Mouse (Mus musculus) cerebellum, postnatal 36 days (tissue): Measurements from ENCODE around the gene Igfbp2.

Experiments
- DNase-seq, 2 experiments: peaks; one replicate each; pipeline ENCODE4 v3.0.0; 2021 to 2022; ENCODE audit warnings: mixed read lengths in 2 of 2

Gene Igfbp2

DNA sequence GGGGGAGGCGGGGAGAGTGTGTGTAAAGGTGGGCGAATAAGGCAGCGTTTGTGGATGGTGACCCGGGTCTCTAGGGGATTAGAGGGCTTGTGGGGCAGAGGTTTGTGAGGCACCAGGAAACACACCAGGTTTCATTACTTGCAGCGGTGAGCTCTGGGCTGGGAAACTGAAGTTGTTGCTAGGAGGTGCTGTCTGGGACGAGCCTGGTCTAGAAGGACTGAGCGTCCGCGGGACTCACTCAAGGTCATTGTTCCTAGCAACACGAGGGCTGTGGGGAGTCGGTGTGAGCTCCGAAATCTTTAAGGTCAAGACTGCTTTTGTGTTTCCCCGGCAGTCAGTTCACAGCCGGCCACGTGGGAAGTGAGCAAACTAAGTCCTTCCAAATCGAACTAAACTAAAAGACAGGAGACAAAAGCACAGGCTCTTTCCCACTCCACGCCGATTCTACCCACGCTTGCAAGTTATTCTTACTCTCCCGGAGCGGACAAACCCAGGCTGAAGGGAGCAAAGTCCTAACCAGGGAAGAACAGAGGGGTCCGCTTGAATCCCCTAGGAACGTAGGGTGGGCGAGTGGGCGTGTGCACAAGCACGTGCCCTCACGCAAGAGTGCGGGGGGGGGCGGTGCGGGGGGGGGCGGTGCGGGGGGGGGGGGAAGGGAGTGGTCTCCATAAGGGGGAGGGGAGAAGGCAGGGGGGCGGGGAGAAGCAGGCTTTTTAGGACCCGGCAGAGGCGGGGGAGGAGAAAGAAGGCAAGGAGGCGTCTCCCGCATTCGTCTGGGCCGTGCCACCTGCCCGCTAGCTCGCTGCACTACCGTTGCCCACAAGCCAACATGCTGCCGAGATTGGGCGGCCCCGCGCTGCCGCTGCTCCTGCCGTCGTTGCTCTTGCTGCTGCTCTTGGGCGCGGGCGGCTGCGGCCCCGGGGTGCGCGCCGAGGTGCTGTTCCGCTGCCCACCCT, at the start of gene Igfbp2:
TSS of gene Igfbp2 (plus strand) at position 753 of the 956 bp plus-strand sequence.
- peak; percentile 23 to 42 for DNase-seq

DNA sequence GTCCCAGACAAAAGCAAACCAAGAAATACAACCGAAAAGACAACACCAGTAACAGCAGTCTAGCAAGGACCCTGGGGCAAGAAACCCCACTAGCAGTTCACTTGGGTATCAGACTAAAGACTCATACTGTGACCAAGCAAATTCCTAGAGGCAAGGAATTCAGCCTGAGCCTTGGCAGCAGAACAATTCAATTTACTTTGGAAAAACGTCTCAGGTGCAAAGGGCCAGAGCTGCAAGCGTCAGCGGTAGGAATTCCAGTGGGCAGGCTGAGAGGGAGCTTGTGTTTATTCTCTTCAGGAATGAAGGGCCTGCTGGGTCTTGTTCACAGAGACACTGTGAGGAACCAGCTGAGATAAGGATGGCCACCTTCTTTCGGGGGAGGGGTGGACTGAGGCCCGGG, 45.5 kb upstream of the Igfbp2 start:
- no peak for DNase-seq

DNA sequence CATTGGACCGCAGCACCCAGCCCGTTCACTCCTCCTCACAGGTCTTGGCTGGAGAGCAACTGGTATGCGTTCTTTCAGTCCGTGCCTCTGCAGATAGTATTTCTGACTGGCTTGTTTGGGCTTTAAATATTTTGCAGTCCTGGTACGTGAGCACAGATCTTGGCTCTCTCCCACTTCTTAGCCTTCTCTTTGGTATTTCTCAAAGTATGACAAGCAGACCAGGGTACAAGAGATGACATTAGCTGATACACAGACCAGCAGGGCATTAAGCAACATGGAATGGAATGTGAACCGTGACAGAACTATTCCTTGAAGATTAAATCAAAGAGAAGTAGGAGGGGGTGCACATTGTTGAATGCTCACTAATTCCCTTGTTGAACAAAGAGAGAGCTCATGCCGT, 43.6 kb upstream of the Igfbp2 start:
- no peak for DNase-seq

DNA sequence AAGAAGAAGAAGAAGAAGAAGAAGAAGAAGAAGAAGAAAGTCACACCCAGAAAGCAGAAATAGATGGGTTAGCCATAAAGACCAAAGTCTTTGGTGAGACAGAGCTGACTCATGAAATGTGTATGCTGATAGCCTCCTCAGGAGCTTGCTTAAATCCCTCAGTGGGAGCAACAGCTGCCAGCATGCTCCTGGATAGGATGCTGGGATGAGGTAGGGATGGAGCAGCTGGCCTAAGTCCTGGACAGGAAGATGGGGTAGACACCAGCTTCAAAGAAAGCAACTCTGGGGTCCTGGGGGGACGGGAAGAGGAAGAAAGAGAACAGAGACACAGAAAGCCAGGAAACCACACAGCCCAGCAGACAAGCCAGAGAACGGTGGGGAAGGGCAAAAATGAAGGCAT, 41.0 kb upstream of the Igfbp2 start:
- no peak for DNase-seq

DNA sequence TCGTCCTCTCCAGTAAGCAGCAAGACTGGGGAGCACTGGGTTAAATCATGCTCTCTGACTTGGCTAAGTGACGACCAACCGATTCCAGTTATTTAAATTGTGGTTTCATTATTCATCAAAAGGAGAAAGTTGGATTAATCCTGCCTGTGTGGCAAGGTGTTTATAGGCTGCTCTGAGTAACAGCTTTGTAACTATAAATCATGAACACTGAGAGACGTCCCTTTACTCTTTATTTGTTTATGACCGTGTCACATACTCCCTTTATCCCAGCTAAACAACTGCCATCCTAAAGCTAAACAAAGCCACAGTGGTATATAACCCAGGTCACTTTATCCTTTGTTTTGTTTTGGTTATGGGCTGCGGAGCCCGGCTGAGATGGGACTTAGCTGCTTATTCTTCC, 40.3 kb upstream of the Igfbp2 start:
- DNase-seq: no peak

DNA sequence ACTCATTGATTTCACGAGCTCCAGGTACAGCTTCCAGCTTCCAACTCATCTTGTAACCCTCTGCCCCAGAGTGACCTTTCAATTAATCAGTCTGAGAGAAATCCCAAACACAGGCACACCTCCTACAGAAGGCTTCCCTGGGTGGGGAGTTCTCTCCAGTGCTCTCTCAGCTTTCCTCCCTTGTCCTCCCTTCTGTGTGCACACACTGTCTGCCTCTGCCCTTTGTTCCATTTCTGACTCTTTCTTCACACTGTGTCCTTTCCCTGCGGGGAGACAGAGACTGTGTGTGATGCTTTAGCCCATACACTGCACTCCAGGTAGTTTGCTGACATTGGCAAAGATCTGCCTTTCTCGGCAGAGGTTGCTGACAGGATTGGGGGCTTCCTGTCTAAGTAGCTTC, 33.6 kb upstream of the Igfbp2 start:
- no peak for DNase-seq

DNA sequence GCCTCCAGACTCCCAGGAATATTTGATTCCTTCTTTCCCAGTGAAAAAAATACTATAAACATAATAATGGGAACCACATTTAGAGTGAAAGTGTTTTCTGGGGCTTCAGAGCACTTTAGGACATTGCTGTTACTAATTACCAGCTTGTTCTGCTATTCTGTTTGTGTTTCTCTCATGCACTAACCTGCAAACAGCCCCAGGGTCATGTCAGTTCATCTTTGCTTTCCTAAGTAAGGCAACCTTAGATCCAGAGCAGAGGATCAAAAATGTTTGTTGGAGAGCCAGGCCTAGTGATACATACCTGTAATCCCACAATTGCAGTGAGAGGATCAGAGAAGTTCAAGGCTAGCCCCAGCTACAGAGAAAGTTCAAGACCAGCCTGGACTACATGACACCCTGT, 32.6 kb upstream of the Igfbp2 start:
- no peak for DNase-seq

DNA sequence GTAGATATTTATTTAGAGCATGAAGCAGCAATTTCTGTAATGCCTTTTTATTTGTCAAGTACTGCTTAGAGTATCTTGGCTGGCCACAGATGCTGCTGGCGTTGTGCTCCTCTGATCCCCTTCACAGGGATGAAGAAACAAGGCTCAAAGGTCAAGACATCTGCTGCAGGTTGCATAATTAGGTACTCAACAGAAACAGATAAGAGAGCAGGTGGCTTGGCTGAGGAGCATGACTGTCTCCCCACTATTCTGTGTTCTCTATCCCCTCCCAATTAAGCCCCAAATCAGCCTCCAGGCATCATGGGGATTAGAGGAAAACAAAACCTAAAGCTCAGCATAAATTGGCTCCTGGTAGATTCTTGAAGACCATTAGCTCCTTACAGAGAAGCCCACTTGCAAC, 32.0 kb upstream of the Igfbp2 start:
- no peak for DNase-seq

DNA sequence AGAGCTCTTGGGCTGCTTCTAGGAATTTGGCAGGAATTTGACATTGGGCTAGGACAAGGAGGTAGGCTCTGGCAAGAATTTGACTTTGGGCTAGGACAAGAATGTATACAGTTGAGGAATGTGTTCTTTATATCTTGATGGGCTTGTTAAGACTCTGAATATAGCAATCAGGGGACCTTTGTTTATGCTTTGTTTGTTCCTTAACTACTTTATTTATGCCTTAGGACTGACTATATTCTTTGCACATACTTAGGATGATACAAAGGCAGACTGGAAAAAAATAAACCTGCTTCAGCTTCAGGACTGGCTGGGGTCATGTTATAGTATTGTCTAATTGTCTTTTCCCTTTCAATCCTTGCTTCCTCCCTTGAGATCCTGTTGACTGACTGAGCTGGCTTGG, 31.1 kb upstream of the Igfbp2 start:
- no peak for DNase-seq

DNA sequence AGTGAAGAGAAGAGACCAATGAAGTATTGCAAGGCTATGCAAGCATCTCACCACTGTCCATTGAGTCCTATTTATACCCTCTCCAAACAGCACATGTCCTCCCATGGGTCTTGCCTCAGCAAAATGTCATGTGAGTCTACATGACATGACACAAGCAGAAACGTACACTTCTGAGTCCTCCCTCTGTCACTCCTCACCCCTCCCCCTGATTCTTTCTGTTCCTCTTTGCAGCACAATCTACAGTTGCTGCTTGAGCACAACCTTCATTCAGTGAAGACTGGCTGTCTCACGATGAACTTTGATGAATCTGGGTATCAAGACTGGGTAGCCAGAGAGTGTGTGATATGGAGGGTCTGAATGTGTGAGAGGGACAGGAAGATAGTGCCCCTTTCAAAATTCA, 28.2 kb upstream of the Igfbp2 start:
- DNase-seq: no peak

DNA sequence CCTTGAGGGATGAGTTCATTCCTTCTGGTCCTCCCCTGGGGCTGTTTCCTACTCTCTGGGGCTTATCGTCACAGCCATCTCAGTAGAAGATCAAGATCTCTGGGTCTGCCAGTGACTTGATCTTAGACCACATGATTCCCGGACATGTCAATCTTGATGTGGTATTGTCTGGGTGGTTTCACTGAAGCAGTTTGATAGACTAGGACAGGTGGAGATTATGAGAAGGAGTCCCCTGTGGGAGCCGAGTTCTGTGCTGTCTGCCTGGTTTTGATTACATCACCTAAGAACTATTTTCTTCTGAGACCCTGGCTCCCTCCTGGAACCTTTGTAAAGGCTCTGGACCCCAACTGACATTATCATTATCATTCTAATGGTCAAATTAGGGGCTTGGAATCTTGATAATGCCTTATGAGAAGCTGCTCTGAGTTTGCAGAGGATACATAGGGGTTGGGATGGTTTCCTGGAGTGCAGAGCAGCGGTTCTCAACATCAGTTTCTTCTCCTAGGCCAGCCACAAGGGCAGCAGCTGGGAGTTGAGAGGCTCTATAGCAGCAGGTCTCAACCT, 27.1 kb upstream of the Igfbp2 start:
- no peak for DNase-seq

DNA sequence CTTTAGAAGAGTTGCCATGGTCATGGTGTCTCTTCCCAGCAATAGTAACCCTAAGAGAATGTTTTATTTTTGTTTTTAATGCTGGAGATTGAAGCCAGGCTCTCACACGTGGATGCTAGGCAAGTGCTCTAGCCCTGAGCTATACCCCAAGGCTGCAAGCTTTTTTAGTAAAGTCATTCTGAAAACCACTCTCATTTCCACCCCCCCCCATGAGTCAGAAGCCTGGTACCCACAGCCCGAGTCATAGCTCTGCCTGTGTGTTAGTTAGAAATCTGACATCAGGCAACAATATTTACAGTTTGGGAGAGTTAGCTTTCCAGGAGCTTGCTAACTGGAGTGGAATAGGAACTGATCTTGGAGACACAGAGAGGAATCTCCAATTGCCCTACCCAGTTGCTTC, 25.9 kb upstream of the Igfbp2 start:
- DNase-seq: no peak

DNA sequence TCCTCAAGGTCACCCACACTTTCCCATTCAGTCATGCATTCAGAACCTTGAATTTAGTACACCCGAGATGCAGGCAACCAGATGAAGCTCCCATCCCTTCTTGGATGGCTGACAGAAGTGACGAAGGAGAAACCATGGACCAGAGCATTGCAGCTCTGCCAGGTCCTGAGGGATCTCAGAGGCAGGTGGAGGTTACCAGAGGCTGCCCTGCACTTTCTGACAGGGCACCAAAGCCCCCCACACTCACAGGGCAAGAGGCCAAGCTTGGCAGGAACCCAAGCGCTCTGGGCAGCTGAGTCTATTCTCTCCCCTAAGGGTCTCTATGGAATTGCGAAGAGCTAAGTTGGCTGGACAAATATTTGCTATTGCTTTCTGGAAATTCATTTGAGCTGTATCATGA, 20.3 kb upstream of the Igfbp2 start:
- DNase-seq: peak in 1 of 2 experiments; percentile 6

DNA sequence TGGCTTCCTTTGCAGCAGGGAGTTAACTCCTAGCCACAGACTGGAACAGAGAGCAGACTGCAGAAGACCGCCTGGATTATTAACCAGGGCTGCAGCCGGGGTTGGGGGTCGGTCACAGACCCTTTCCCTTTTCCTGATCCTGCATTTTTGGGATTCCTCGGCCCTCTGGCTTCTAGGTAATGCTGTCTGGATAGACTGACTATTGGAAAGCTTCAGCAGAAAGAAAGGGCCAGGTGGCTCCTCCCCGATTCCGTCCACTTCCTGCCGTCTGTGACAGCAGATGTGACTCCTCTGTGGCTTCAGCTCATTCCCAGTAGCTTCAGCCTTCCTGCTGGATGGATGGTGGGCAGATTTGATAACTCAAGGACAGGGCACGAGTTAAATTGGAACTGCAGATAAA, 19.3 kb upstream of the Igfbp2 start:
- DNase-seq: no peak

DNA sequence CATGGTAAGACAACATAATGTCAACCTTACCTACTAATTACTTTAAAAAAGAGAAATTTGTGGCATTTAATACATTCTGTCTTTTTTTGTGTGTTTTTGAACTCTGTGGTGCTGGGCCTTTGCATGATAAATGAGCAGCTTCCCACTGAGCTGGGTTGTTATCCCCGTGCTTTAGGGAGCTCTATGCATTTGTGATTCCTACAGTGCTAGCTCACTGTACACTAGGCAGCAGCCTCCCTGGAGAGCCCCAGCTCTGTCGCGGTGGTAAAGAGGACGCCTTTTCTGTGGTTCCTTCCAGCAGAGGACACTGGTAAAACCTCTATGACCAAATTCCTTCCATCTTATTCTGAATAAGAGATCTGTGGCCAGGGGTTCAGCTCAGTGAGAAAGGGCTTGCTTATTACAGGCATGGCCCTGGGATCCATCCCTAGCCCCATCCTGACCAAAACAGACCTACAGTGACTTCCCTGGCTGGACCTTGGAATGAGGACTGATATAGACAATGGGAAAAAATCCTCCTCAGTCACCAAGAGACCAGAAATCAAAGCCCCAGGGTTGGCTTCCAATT, 18.7 kb upstream of the Igfbp2 start:
- DNase-seq: no peak

DNA sequence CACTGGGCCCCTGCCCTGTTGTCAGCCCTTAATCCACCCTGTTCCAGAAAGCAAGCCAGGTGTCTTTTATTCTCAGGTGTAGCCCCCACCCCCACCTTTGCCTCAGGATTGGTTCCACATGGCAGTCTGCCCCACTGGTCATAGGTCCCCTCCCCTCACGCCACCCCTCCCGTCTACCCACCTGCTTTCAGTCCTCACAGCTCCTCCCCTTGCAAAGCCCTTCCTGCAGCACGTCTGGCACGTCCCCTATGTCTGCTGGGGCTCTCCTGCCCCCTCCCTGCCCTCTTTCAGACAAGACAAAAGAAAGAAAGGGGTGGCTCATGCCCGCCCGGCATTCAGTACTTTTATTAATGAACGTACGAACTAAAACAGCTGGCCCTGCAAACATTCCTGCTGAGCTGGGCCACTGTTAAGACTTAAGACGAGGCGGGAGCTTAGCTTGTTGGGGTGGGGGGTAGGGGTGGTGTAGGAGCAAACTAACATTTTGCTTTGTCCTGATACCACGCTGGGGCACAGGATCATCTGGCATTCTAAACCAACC, 18.2 kb upstream of the Igfbp2 start:
- DNase-seq: no peak

DNA sequence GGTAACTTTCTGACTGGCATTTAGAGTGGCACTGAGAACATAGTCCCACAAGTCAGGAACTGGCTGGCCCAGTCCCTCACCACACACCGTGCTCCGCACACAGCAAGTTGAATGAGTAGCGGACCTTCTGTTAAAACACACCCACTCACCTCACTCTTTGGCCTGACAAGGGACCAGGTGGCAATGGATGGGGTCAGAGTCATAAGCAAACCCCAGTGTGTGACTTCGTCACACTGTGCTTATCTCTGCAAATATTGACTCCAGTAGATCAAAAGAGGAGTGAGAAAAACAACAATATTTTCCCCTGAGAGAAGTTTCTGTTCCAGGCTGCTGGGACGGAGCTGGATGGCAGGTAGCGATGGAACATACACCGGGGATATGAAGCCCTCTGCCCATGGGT, 15.0 kb upstream of the Igfbp2 start:
- no peak for DNase-seq

DNA sequence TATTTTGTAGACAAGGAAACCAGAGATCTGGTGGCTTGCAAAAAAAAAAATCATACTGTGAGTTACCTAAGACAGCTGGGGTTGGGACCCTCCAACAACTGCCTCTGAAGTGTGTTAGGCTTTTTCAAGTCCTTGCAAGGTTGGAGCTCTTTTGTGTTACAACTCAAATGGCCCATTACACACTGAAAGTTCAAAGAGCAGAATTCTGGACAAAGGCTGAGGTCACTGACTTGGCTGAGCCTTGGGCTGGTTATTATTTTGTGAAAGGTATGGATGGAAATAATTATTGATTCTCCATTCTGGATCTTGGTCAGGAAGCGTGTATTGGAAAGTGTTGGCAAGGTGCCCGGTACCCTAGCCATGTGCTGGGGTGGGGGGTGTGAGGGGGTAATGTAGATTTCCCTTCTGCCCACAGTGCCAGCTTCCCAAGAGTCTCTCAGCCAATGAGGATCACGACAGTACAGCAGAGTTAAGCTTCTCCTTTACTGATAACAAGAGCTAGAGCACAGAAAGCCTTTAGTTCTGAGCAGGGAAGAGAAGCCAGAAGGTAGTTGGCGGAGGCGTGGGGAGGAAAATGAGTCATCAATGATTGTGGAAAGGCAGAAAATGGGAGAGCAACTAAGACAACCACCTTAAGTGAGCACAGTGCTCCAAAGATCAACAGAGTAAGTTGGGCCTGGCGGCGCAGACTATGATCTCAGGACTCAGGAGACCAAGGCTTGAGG, 14.2 kb upstream of the Igfbp2 start:
- DNase-seq: no peak

DNA sequence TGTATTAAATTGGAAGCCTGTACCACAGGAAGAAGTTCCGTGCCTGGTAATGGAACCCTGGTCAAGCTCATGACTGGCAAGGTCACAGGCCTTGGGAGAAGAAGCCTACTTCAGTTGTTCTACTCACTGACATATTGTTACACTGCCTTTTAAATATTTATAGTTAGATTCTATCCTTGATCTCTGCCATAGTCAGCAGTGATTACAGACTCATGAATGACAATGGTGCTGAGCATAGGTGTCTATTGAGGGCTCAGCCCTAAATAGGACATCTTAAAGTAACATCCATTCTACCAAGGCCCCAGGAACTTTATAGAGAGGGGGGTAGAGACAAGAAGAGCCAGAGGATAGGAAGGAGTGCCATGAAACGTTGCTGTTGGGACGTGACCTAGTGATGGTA, 13.2 kb upstream of the Igfbp2 start:
- no peak for DNase-seq

DNA sequence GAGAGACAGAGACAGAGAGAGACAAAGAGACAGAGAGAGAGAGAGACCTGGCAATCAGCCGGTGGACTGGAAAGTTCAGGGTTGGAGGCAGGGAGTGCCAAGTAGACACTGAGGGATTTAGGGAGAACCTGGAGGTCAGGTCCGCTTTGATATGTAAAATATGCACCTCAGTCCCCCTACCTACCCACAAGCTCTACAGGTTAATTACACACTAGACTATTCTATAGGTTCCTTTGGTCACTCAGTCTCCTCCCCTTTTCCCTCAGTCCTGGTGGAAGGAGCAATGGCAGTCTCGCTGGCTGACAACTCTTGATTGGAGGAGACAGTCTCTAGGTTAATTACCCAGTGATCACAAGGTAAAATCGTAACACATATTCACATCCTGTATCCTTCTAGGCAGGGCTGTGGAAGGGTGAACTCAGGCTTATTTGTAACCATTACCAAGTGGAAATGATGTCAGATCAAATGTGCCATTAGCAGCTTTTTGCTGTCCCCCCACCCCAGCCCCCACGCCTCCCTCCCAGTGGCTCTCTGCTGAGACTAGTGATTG, 11.1 kb upstream of the Igfbp2 start:
- DNase-seq: no peak

DNA sequence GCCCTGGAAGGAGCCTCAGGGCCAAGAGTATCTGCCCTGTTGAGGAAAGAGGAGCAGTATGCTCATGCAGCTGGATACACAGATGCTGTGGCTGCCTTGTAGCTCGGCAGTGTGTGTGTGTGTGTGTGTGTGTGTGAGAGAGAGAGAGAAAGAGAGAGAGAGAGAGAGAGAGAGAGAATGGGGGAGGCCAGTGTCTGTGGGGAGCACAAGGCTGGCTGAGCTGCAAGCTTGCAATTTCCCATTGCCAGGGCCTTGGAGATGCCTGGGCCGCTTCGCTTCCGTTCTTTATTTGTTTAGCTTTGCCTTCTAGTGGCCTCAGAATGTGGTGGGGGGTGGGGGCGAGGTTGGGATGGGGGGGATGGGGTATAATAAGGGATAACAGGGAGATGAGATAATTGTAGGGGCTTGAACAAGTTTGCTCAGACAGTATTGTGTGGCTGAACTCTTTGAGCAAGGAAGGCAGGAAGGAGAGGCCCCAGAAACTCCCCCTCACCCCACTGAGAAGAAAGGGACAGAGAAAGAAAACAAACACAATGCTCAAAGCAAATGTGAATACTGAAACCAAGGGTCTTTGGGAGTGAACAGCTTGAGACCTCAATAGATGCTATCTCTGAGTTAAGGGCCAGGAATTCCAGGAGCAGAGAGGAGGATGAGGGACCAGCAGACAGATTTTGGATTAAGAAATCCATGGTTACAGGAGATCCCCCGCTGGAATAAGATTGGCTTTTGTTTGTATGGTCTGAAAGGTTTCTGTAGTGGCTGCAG, 10.5 kb upstream of the Igfbp2 start:
- DNase-seq: no peak

DNA sequence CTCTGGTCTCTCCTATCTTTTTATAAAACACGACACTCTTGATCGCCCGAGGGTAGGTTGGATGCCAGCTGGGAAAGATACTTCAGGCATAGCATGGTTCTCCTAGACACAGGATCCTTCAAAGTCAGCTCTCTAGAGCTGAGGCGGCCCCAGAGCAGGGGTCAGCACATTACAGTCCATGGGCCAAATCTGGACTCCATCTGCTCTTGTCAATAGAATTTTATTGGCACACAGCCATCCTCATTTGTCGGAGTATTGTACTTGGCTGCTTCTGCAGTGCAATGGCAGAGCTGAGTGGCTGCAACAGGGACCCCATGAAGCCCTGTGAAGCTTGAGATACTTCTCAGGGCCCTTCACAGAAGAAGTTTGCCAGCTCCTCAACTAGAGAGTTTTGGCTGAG, 9.1 kb upstream of the Igfbp2 start:
- no peak for DNase-seq
